Mouse (Mus musculus) induced T-regulatory cell, adult 2 months (primary cell): Measurements from ENCODE around the gene Smarce1.

Source experiments
- DNase-seq: peaks from one replicate; pipeline ENCODE4 v3.0.0-alpha.2; 2012; ENCODE audit warnings: low read depth

Smarce1 gene

DNA sequence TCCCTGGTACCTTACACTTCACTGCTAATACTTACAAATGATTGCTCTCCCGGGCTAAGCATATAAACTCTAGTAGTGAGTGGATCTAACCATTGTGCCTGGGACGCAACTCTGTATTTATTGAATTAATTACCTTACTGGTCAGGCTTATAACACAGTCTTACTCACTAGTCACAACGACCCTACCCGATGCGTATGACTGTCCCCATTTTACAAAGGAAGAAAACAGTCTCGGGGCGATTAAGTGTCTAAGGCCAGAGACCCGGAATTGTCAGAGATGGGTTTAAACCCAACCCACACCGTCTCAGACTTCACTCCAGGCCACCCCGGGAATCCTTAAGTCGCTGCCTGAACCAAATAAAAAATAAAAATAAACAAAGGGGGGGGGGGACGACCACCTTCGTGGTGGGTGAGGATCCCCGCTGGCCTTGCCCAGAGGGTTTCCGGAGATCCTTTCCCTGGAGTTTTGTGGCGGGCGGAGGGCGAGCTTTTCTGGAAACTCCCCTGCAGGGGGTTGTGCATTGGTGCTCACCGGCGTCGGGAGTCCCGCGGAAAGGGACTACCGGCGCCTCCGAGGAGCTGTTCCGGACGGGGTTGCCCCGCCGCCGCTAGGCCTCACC is 1.1 kb downstream of the Smarce1 start:
- DNase-seq, result peak; percentile 64

- DNase-seq, result no peak
Observed at GRCm38 (mm10) chr11:99226298-99226697, 4.5 kb downstream of the Smarce1 start.

GRCm38 (mm10) chr11:99223310-99223709 is 7.5 kb downstream of the Smarce1 start:
- DNase-seq, result no peak

GRCm38 (mm10) chr11:99221811-99222210 is 9.0 kb downstream of the Smarce1 start:
- DNase-seq, result no peak

GRCm38 (mm10) chr11:99217248-99217986 is 13.4 kb downstream of the Smarce1 start:
- peak; percentile 30 for DNase-seq

GRCm38 (mm10) chr11:99216181-99216580 is 14.6 kb downstream of the Smarce1 start:
- no peak for DNase-seq

DNA sequence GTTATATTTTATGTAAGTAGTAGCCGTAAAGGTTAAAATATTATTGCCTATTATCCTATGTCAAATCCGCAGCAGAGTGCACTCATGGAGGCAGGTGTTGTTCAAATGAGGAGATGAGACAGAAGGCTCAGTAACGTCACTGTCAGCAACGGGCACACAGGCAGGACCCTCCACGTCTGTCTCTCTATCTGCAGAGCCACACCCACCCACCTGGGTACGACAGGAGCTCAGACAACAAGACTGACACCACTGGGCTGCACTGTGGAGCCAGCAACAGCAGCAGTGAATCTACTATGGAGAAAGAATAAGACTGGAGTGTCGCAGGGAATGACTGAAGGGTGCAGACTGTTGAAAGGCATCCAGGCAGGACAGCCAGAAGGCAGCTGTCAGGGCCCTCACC is 18.1 kb downstream of the Smarce1 start:
- DNase-seq, result no peak

GRCm38 (mm10) chr11:99211964-99212363 is 18.9 kb downstream of the Smarce1 start:
- no peak for DNase-seq

DNA sequence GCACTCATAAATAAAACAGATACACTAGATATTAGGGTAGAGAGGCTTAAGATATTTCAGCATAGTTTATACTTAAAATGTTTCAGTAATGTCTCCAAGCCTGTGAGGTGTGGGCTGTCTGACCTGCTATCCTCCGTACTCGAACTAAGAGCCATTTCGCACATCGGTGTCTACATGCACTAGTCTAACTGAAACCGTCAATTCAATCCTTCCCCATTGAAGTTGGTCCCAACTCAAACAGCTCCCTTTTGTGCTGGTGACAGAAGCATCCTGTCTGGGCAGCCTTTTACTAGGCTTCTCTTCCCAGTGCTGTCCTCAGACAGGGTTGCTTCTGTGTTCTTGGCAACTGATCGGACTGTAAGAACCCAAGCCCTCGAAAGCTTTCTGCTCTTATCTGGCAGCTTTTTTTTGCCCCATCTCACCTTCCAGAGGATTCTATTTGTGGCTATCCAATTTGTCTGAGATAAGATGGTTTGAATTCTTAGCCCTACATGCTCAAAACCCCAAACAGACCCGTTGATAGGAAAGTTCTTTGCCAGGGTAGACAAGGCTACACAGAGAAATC is 22.6 kb downstream of the Smarce1 start:
- no peak for DNase-seq

- no peak for DNase-seq
Observed at GRCm38 (mm10) chr11:99207449-99207848, 23.4 kb downstream of the Smarce1 start.

- peak; percentile 80 for DNase-seq
Observed at GRCm38 (mm10) chr11:99206954-99207353, 23.9 kb downstream of the Smarce1 start.

DNA sequence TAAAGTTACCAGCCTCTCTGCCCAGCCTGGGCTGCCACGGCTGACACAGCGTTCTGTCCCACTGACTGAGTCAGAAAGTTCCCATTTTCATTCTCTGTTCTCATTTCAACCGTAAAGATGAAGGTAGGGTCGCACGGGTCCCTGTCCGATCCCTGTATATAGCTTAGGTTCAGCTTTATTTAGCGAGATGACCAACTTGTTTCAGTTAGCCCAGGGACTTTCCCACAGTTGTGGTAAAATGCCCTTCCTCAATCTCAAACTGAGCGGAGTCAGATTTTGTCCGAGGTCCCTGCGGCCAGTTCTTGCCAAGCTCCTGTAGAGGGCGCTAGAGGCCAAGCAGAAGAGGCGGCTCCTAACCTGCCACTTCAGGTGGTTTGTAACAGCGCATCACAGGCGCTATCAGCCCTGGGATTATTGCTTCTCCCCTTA is 41.6 kb downstream of the Smarce1 start:
- DNase-seq, result peak; percentile 90

DNA sequence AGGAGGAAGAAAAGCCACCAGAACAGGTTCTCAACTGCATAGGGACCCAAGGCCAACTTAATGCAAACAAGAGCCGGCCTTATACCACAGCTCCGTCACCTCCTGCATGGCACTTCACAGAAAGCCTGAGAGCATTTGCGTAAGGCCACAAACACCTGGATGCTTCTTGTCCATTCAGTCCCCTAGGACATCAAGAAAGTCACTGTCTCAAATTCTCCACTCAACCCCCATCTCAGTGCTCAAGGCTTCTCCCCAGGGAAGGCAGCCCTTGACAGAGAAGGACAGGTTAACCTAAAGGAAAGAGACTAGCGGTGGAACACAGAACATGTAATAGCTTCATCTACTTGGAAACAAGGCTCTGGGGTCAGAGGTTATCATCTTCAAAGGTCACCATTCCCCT is 43.5 kb downstream of the Smarce1 start:
- peak; percentile 14 for DNase-seq

- peak; percentile 47 for DNase-seq
Observed at GRCm38 (mm10) chr11:99186836-99187235, 44.0 kb downstream of the Smarce1 start.

DNA sequence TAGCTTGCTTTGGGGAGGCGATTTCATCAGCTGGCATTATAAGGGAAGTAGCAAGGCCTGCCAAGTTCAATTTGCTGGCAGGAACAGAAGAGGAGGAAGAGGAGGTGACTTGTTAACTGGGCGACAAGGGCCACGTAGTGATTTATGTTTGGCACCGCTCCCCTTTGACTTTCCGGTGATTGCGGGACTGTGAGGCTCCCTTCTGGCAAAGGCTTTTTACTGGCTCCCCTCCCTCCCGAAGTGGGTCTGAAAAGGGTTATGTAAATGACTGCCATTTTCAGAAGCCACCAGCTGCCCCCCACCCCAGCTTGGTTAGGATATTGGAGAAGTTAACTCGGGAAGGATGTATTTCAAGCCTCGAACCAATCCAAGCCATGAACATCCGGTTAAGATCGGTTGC is 48.2 kb downstream of the Smarce1 start:
- DNase-seq, result no peak

DNA sequence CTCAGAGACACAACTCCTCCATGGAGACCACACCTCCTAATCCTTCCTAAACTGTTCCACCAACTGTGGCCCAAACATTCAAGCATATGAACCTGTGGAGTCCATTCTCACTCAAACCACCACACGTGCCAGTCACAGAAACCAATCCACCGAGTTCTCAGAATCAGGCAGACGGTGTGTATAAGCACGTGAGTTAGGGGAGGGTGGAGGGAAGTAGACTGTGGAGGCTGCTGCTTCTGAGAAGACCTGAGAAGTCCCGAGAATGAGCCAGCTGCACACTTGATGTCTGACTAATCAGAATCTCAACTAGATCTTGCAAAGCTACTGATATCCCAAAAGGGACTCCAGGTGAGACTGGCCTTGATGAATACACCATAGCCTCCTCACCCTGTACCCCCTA is 50.7 kb downstream of the Smarce1 start:
- DNase-seq, result peak; percentile 60

GRCm38 (mm10) chr11:99177925-99178198 is 53.0 kb downstream of the Smarce1 start:
- no peak for DNase-seq

- DNase-seq, result no peak
Observed at GRCm38 (mm10) chr11:99177054-99177924, 53.5 kb downstream of the Smarce1 start.

GRCm38 (mm10) chr11:99172002-99172401 is 58.8 kb downstream of the Smarce1 start:
- peak; percentile 60 for DNase-seq

GRCm38 (mm10) chr11:99171442-99171841 is 59.4 kb downstream of the Smarce1 start:
- peak; percentile 68 for DNase-seq

- peak; percentile 85 for DNase-seq
Observed at GRCm38 (mm10) chr11:99170547-99171267, 60.1 kb downstream of the Smarce1 start.

DNA sequence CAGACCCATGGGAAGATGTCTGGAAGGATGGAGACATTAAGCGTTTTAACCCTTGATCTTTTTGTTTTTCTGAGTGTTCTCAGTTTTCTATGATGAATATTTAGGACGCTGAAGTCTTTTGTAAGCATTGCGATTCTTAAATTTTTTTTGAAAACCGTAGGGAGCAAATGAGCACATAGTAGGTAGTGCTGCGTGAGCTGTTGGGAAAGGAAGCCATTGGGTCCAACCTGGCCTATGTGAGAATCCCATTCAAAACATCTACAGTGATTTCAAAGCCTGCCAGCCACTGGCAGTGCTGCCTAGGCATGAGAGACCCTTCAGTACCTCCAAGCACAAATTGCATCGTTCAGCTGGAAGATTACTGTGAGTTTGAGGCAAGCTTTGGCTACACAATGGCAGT is 60.8 kb downstream of the Smarce1 start:
- DNase-seq, result no peak
